Mouse (Mus musculus) limb, embryonic 15.5 days (tissue): ENCODE measurements around the gene Lpar4. TPM values are rescaled to one million over a fixed set of nuclear protein-coding genes. Genes with fewer than 3 reads are reported as not detected.

ENCODE experiments used
- ATAC-seq: fragments of 200-750 bp; cut with Nextera tagmentation; 2 replicates; pipeline ENCODE4 v1.8.0; 2017; ENCODE audit warnings: low read depth, moderate TSS enrichment; ENCODE audit not compliant: insufficient number of reproducible peaks, low FRiP score, low TSS enrichment
- H3K27ac ChIP-seq: fragments of 300-500 bp; sonication (generic); 2 replicates; pipeline ENCODE4 v1.5.1; 2015; ENCODE audit warnings: moderate library complexity, mild to moderate bottlenecking, inconsistent platforms
- H3K27me3 ChIP-seq: fragments of 300-500 bp; sonication (generic); 2 replicates; pipeline ENCODE4 v1.6.1; 2015; ENCODE audit warnings: inconsistent platforms
- H3K36me3 ChIP-seq: fragments of 300-500 bp; sonication (generic); 2 replicates; pipeline ENCODE4 v1.6.1; 2015; ENCODE audit warnings: inconsistent platforms
- H3K4me1 ChIP-seq: fragments of 300-500 bp; sonication (generic); 2 replicates; pipeline ENCODE4 v1.6.1; 2015; ENCODE audit warnings: inconsistent platforms
- H3K4me2 ChIP-seq: fragments of 300-500 bp; sonication (generic); 2 replicates; pipeline ENCODE4 v1.6.1; 2015; ENCODE audit warnings: mild to moderate bottlenecking, inconsistent platforms
- H3K4me3 ChIP-seq: fragments of 300-500 bp; sonication (generic); 2 replicates; pipeline ENCODE4 v1.5.1; 2015; ENCODE audit warnings: mild to moderate bottlenecking, inconsistent platforms
- H3K9ac ChIP-seq: fragments of 300-500 bp; sonication (generic); 2 replicates; pipeline ENCODE4 v1.6.1; 2015; ENCODE audit warnings: inconsistent platforms
- H3K9me3 ChIP-seq: fragments of 300-500 bp; sonication (generic); 2 replicates; pipeline ENCODE4 v1.6.1; 2016; ENCODE audit warnings: inconsistent platforms
- WGBS: fragments of 180-500 bp; shearing (Covaris S2); methylation state at CpG from one replicate; pipeline ENCODE4 v1.1.7; 2015; 5-methylcytosine and 5-hydroxymethylcytosine counted together
- polyA plus RNA-seq: library from polyadenylated mRNA; unstranded; fragments of >200 nt; fragmentation: Nextera tagmentation; extraction: Ambion mirVana; gene quantifications from 2 replicates; pipeline ENCODE4 v1.2.1, GENCODE M21; 2015

The Lpar4 gene
- polyA plus RNA-seq, 1 experiment from 2014 or later, result 33.8 TPM

- Histone ChIP-seq H3K4me1 (no peaks in the 10 kb centered on the region), H3K4me3 (no peak overlapping the region), H3K9me3 (no peaks in the 10 kb centered on the region), H3K9ac (no peak overlapping the region), H3K36me3 (no peaks in the 10 kb centered on the region), H3K4me2 (no peak overlapping the region), H3K27me3 (no peaks in the 10 kb centered on the region), H3K27ac (no peak overlapping the region)
- ATAC-seq, result no peak
- WGBS, result 38% methylated on average over 2 of the region's 2 CpGs
Observed at GRCm38 (mm10) chrX:106964326-106964725, 43.9 kb downstream of the Lpar4 start.

Other genes with a start within 250 kb of the Lpar4 start
- 93.8 and 114 TPM in 2 replicates for gene Rtl3, start 80.0 kb upstream of the Lpar4 start, polyA plus RNA-seq
- 0.17 and 0.23 TPM in 2 replicates for gene P2ry10, start 167.9 kb downstream of the Lpar4 start, polyA plus RNA-seq
- 3.6 and 6.0 TPM in 2 replicates for gene P2ry10b, start 228.3 kb downstream of the Lpar4 start, polyA plus RNA-seq